Mouse (Mus musculus) limb, embryonic 11.5 days (tissue): ENCODE data around the gene Sept5. TPM values are rescaled to one million over a fixed set of nuclear protein-coding genes. Genes with fewer than 3 reads are reported as not detected.

Experiments
- ATAC-seq: fragments of 200-750 bp; cut with Nextera tagmentation; 2 replicates; pipeline ENCODE4 v1.8.0; 2017; ENCODE audit warnings: low read depth; ENCODE audit not compliant: insufficient number of reproducible peaks, low FRiP score, low TSS enrichment
- DNase-seq: peaks from one replicate; pipeline ENCODE4 v3.0.0-alpha.2; 2015; ENCODE audit warnings: low spot score
- H3K27ac ChIP-seq: fragments of 300-500 bp; sonication (generic); replicated peaks from 2 replicates; pipeline ENCODE4 v1.5.1; 2014; ENCODE audit warnings: low read depth, mild to moderate bottlenecking, low read length
- H3K27me3 ChIP-seq: fragments of 300-500 bp; sonication (generic); 2 replicates; pipeline ENCODE4 v1.6.1; 2014; ENCODE audit warnings: mild to moderate bottlenecking, low read length, mixed read lengths; ENCODE audit not compliant: control insufficient read depth, insufficient read depth
- H3K36me3 ChIP-seq: fragments of 300-500 bp; sonication (generic); 2 replicates; pipeline ENCODE4 v1.6.1; 2014; ENCODE audit warnings: mild to moderate bottlenecking, low read length, moderate library complexity, mixed read lengths; ENCODE audit not compliant: control insufficient read depth, insufficient read depth
- H3K4me1 ChIP-seq: fragments of 300-500 bp; sonication (generic); 2 replicates; pipeline ENCODE4 v1.6.1; 2014; ENCODE audit warnings: low read length, mixed read lengths; ENCODE audit not compliant: control insufficient read depth, insufficient read depth
- H3K4me2 ChIP-seq: fragments of 300-500 bp; sonication (generic); 2 replicates; pipeline ENCODE4 v1.6.1; 2014; ENCODE audit warnings: low read depth, mild to moderate bottlenecking, moderate library complexity; ENCODE audit not compliant: severe bottlenecking
- H3K4me3 ChIP-seq: fragments of 300-500 bp; sonication (generic); 2 replicates; pipeline ENCODE4 v1.5.1; 2014; ENCODE audit warnings: low read depth, low read length
- H3K9ac ChIP-seq: fragments of 300-500 bp; sonication (generic); 2 replicates; pipeline ENCODE4 v1.6.1; 2014; ENCODE audit warnings: mild to moderate bottlenecking, low read length
- H3K9me3 ChIP-seq: fragments of 300-500 bp; sonication (generic); 2 replicates; pipeline ENCODE4 v1.6.1; 2016; ENCODE audit warnings: low read length; ENCODE audit not compliant: control insufficient read depth
- WGBS: fragments of 180-500 bp; shearing (Covaris S2); extraction: QIAGEN DNeasy Blood & Tissue Kit; methylation state at CpG from one replicate; pipeline ENCODE4 v1.1.7; 2014; 5-methylcytosine and 5-hydroxymethylcytosine counted together
- polyA plus RNA-seq: library from polyadenylated mRNA; unstranded; fragments of >200 nt; fragmentation: Nextera tagmentation; extraction: Ambion mirVana; gene quantifications from 2 replicates; pipeline ENCODE4 v1.2.1, GENCODE M21; 2014

Sept5 gene
- polyA plus RNA-seq, 1 experiment from 2014 or later, result 31.1 TPM

GRCm38 (mm10) chr16:18581050-18581622 lies 48.6 kb downstream of the Sept5 start:
- WGBS, result 2% methylated on average over 21 of the region's 21 CpGs
- no peak overlapping the region for H3K27ac ChIP-seq
- peak overlapping the region; percentile 42; the same call in 1 of the 2 replicates for H3K4me2 ChIP-seq
- ATAC-seq, result no peak
- no peaks in the 10 kb centered on the region for H3K36me3 ChIP-seq
- H3K9me3 ChIP-seq, result no peaks in the 10 kb centered on the region
- 0 out of 2 replicates have a peak overlapping the region, but pooled peaks have one; percentile 23 for H3K4me3 ChIP-seq
- H3K4me1 ChIP-seq, result peaks cover 9% of the 10 kb centered on the region
- peak; percentile 61 for DNase-seq
- peaks cover 66% of the 10 kb centered on the region for H3K27me3 ChIP-seq
- no peak overlapping the region for H3K9ac ChIP-seq

- Histone ChIP-seq H3K27me3 (peaks cover 58% of the 10 kb centered on the region), H3K27ac (no peak overlapping the region), H3K4me2 (no peak overlapping the region), H3K4me1 (peaks cover 9% of the 10 kb centered on the region), H3K9me3 (no peaks in the 10 kb centered on the region), H3K36me3 (no peaks in the 10 kb centered on the region), H3K4me3 (no peak overlapping the region), H3K9ac (no peak overlapping the region)
- WGBS, result 8% methylated on average over 2 of the region's 2 CpGs
- ATAC-seq (no peak), DNase-seq (no peak)
These were observed 49.4 kb downstream of the Sept5 start for GRCm38 (mm10) chr16:18580389-18580788.

- ATAC-seq, result no peak
- Histone ChIP-seq H3K36me3 (no peaks in the 10 kb centered on the region), H3K4me2 (no peak overlapping the region), H3K9me3 (no peaks in the 10 kb centered on the region), H3K27me3 (peaks cover 31% of the 10 kb centered on the region), H3K4me3 (no peak overlapping the region), H3K27ac (no peak overlapping the region), H3K9ac (no peak overlapping the region), H3K4me1 (peaks cover 9% of the 10 kb centered on the region)
- 8% methylated on average over 5 of the region's 5 CpGs for WGBS
- peak; percentile 38 for DNase-seq
These were observed 52.1 kb downstream of the Sept5 start for GRCm38 (mm10) chr16:18577599-18578160.

GRCm38 (mm10) chr16:18577071-18577470 lies 52.7 kb downstream of the Sept5 start:
- 43% methylated on average over 3 of the region's 3 CpGs for WGBS
- no peak overlapping the region for H3K9ac ChIP-seq
- H3K4me2 ChIP-seq, result no peak overlapping the region
- H3K27me3 ChIP-seq, result peaks cover 25% of the 10 kb centered on the region
- H3K36me3 ChIP-seq, result no peaks in the 10 kb centered on the region
- no peaks in the 10 kb centered on the region for H3K9me3 ChIP-seq
- H3K4me1 ChIP-seq, result peaks cover 3% of the 10 kb centered on the region
- H3K27ac ChIP-seq, result no peak overlapping the region
- H3K4me3 ChIP-seq, result no peak overlapping the region
- ATAC-seq (no peak), DNase-seq (no peak)

- no peaks in the 10 kb centered on the region for H3K36me3 ChIP-seq
- DNase-seq (no peak), ATAC-seq (no peak)
- H3K4me2 ChIP-seq, result no peak overlapping the region
- H3K9ac ChIP-seq, result no peak overlapping the region
- WGBS, result 80% methylated on average over 8 of the region's 8 CpGs
- H3K27me3 ChIP-seq, result no peaks in the 10 kb centered on the region
- H3K9me3 ChIP-seq, result no peaks in the 10 kb centered on the region
- H3K4me3 ChIP-seq, result no peak overlapping the region
- no peak overlapping the region for H3K27ac ChIP-seq
- no peaks in the 10 kb centered on the region for H3K4me1 ChIP-seq
These were observed 55.6 kb downstream of the Sept5 start for GRCm38 (mm10) chr16:18574196-18574595.

Other genes starting within 250 kb of the Sept5 start
- 21.0 and 21.9 TPM in 2 replicates for gene Txnrd2, start 203.6 kb downstream of the Sept5 start, polyA plus RNA-seq
- 55.4 and 64.2 TPM in 2 replicates for gene Comt, start 203.1 kb downstream of the Sept5 start, polyA plus RNA-seq
- 17.9 and 18.6 TPM in 2 replicates for gene Gnb1l, start 131.2 kb downstream of the Sept5 start, polyA plus RNA-seq
- 2.5 and 2.6 TPM in 2 replicates for gene Rtl10, start 131.1 kb downstream of the Sept5 start, polyA plus RNA-seq
- gene Tbx1, start 39.3 kb downstream of the Sept5 start, polyA plus RNA-seq, result 2.3 and 2.5 TPM in 2 replicates
- gene Gp1bb, start 7.6 kb downstream of the Sept5 start, polyA plus RNA-seq, result 4.1 and 4.5 TPM in 2 replicates
- 2.3 and 2.4 TPM in 2 replicates for gene Gm49601, start 3.5 kb downstream of the Sept5 start, polyA plus RNA-seq
- 16.4 and 18.9 TPM in 2 replicates for gene Cldn5, start 146.9 kb upstream of the Sept5 start, polyA plus RNA-seq
- gene Ufd1, start 181.8 kb upstream of the Sept5 start, polyA plus RNA-seq, result 96.5 and 106 TPM in 2 replicates
- 81.6 and 86.3 TPM in 2 replicates for gene Cdc45, start 182.0 kb upstream of the Sept5 start, polyA plus RNA-seq
- 28.4 and 31.4 TPM in 2 replicates for gene 2510002D24Rik, start 206.6 kb upstream of the Sept5 start, polyA plus RNA-seq
- gene Gm28539, start 206.6 kb upstream of the Sept5 start, polyA plus RNA-seq, result not detected in 2 replicates
- 101 and 102 TPM in 2 replicates for gene Mrpl40, start 246.9 kb upstream of the Sept5 start, polyA plus RNA-seq
- gene Hira, start 247.1 kb upstream of the Sept5 start, polyA plus RNA-seq, result 11.5 and 17.0 TPM in 2 replicates